Mouse (Mus musculus) MEL (cell line): ENCODE measurements around the gene Spint3. TPM values are rescaled to one million over a fixed set of nuclear protein-coding genes. Genes with fewer than 3 reads are reported as not detected.

Source experiments
- DNase-seq: peaks from one replicate; pipeline ENCODE4 v3.0.0; 2011; ENCODE audit warnings: low read depth, low spot score
- H3K27ac ChIP-seq: 2 replicates; pipeline ENCODE4 v1.5.1; 2012; ENCODE audit warnings: low read depth, mild to moderate bottlenecking, control low read depth, low read length, moderate library complexity; ENCODE audit not compliant: control insufficient read depth
- H3K27me3 ChIP-seq, 2 experiments: fragments of 150-350 bp in 1 of 2; sonication (generic) in 1 of 2; 2 replicates each; pipeline ENCODE4 v1.6.1; 2012; ENCODE audit warnings: low read length in 2 of 2, mild to moderate bottlenecking in 2 of 2, improper control_type of control experiment in 1 of 2, moderate library complexity in 1 of 2; ENCODE audit not compliant: insufficient read depth in 2 of 2, control insufficient read depth in 1 of 2
- H3K36me3 ChIP-seq, 2 experiments: 2 replicates each; pipeline ENCODE4 v1.6.1; 2012 to 2014; ENCODE audit warnings: low read length in 2 of 2, improper control_type of control experiment in 1 of 2, inconsistent platforms in 1 of 2, mild to moderate bottlenecking in 1 of 2; ENCODE audit not compliant: insufficient read depth in 2 of 2, control insufficient read depth in 1 of 2
- H3K4me1 ChIP-seq, 2 experiments: fragments of 150-350 bp in 1 of 2; sonication (generic) in 1 of 2; 2 replicates each; pipeline ENCODE4 v1.6.1; 2012; ENCODE audit warnings: low read length in 2 of 2, improper control_type of control experiment in 1 of 2, mild to moderate bottlenecking in 1 of 2; ENCODE audit not compliant: insufficient read depth in 2 of 2, control insufficient read depth in 1 of 2
- H3K4me3 ChIP-seq, 2 experiments: fragments of 150-350 bp in 1 of 2; sonication (generic) in 1 of 2; 2 replicates each; pipeline ENCODE4 v1.5.1; 2012; ENCODE audit warnings: low read depth in 2 of 2, low read length in 2 of 2, mild to moderate bottlenecking in 2 of 2, moderate library complexity in 2 of 2, control low read depth in 1 of 2, improper control_type of control experiment in 1 of 2; ENCODE audit not compliant: control insufficient read depth in 1 of 2, insufficient read depth in 1 of 2
- H3K79me2 ChIP-seq: 2 replicates; pipeline ENCODE4 v1.6.1; 2012; ENCODE audit warnings: mild to moderate bottlenecking, low read length, moderate library complexity; ENCODE audit not compliant: control insufficient read depth, poor library complexity, insufficient read depth
- H3K9ac ChIP-seq: 2 replicates; pipeline ENCODE4 v1.6.1; 2012; ENCODE audit warnings: low read depth, mild to moderate bottlenecking, control low read depth, low read length, moderate library complexity; ENCODE audit not compliant: control insufficient read depth, poor library complexity, severe bottlenecking
- H3K9me3 ChIP-seq: fragments of 150-350 bp; sonication (generic); replicated peaks from 2 replicates; pipeline ENCODE4 v1.6.1; 2012; ENCODE audit warnings: mild to moderate bottlenecking, low read length, improper control_type of control experiment, moderate library complexity; ENCODE audit not compliant: insufficient read depth
- CHD1 ChIP-seq: IDR thresholded peaks from 2 replicates; pipeline ENCODE4 v1.6.1; 2012; ENCODE audit warnings: low read depth, mild to moderate bottlenecking, inconsistent platforms, low read length, improper control_type of control experiment
- CTCF ChIP-seq, 3 experiments: IDR thresholded peaks in 2 of 3; conservative IDR thresholded peaks in 1 of 3; 2 replicates each; pipeline ENCODE4 v1.5.1; 2011 to 2012; ENCODE audit warnings: low read length in 3 of 3, low read depth in 2 of 3, mild to moderate bottlenecking in 2 of 3, improper control_type of control experiment in 1 of 3, inconsistent platforms in 1 of 3, mixed read lengths in 1 of 3, moderate library complexity in 1 of 3; ENCODE audit not compliant: control insufficient read depth in 1 of 3, insufficient read depth in 1 of 3, poor library complexity in 1 of 3, severe bottlenecking in 1 of 3
- E2F4 ChIP-seq: IDR thresholded peaks from 2 replicates; pipeline ENCODE4 v1.6.1; 2011; ENCODE audit warnings: low read depth, low read length, improper control_type of control experiment, borderline replicate concordance
- ELF1 ChIP-seq: IDR thresholded peaks from 2 replicates; pipeline ENCODE4 v1.6.1; 2014; ENCODE audit warnings: low read depth, mild to moderate bottlenecking, inconsistent platforms, low read length, improper control_type of control experiment, moderate library complexity
- EP300 ChIP-seq, 2 experiments: IDR thresholded peaks; 2 replicates each; pipeline ENCODE4 v1.6.1; 2011; ENCODE audit warnings: improper control_type of control experiment in 2 of 2, low read length in 2 of 2, low read depth in 1 of 2, mild to moderate bottlenecking in 1 of 2
- ETS1 ChIP-seq: IDR thresholded peaks from 2 replicates; pipeline ENCODE4 v1.6.1; 2012; ENCODE audit warnings: low read depth, mild to moderate bottlenecking, inconsistent platforms, low read length, improper control_type of control experiment, moderate library complexity
- GABPA ChIP-seq: IDR thresholded peaks from 2 replicates; pipeline ENCODE4 v1.6.1; 2012; ENCODE audit warnings: low read depth, mild to moderate bottlenecking, inconsistent platforms, low read length, improper control_type of control experiment, moderate library complexity
- KAT2A ChIP-seq: conservative IDR thresholded peaks from 2 replicates; pipeline ENCODE4 v1.6.1; 2012; ENCODE audit warnings: low read depth, low read length, improper control_type of control experiment, inconsistent platforms
- MAFK ChIP-seq: IDR thresholded peaks from 2 replicates; pipeline ENCODE4 v1.6.1; 2011; ENCODE audit warnings: low read depth, mild to moderate bottlenecking, low read length, improper control_type of control experiment, borderline replicate concordance
- MAZ ChIP-seq: IDR thresholded peaks from 2 replicates; pipeline ENCODE4 v1.6.1; 2012; ENCODE audit warnings: low read depth, mild to moderate bottlenecking, inconsistent platforms, low read length, improper control_type of control experiment
- MXI1 ChIP-seq: IDR thresholded peaks from 2 replicates; pipeline ENCODE4 v1.6.1; 2011; ENCODE audit warnings: mild to moderate bottlenecking, low read depth, low read length, improper control_type of control experiment
- MYC ChIP-seq: IDR thresholded peaks from 2 replicates; pipeline ENCODE4 v1.6.1; 2011; ENCODE audit warnings: low read depth, mild to moderate bottlenecking, low read length, improper control_type of control experiment, moderate library complexity
- POLR2AphosphoS2 ChIP-seq: IDR thresholded peaks from 2 replicates; pipeline ENCODE4 v1.6.1; 2011; ENCODE audit warnings: low read length, improper control_type of control experiment
- POLR2AphosphoS5 ChIP-seq: IDR thresholded peaks from 2 replicates; pipeline ENCODE4 v1.6.1; 2012; ENCODE audit warnings: low read depth, borderline replicate concordance, mild to moderate bottlenecking, inconsistent platforms, low read length, moderate library complexity, mixed read lengths
- SIN3A ChIP-seq: IDR thresholded peaks from 2 replicates; pipeline ENCODE4 v1.6.1; 2012; ENCODE audit warnings: low read length, improper control_type of control experiment, inconsistent platforms
- SMC3 ChIP-seq: IDR thresholded peaks from 2 replicates; pipeline ENCODE4 v1.6.1; 2011; ENCODE audit warnings: low read depth, low read length, improper control_type of control experiment
- USF1 ChIP-seq: IDR thresholded peaks from 2 replicates; pipeline ENCODE4 v1.6.1; 2014; ENCODE audit warnings: low read depth, mild to moderate bottlenecking, inconsistent platforms, low read length, improper control_type of control experiment, moderate library complexity
- polyA plus RNA-seq, 2 experiments: library from polyadenylated mRNA; stranded (reverse) in 1 of 2; unstranded in 1 of 2; fragments of >175 nt in 1 of 2; fragments of >200 nt in 1 of 2; gene quantifications; 2 replicates each; pipeline versions ENCODE4 v1.2.1 to v1.2.4; 2012; ENCODE audit warnings: low replicate concordance in 2 of 2, low read depth in 1 of 2; ENCODE audit not compliant: insufficient read length in 2 of 2, insufficient read depth in 1 of 2, missing spikeins in 1 of 2
- total RNA-seq: library from RNA; depleted of rRNA; stranded (reverse); fragments of 300-350 nt; gene quantifications from 2 replicates; pipeline ENCODE4 v1.2.3, GENCODE M21; 2012

The Spint3 gene
- total and polyA plus RNA-seq, 3 experiments = not detected

DNA sequence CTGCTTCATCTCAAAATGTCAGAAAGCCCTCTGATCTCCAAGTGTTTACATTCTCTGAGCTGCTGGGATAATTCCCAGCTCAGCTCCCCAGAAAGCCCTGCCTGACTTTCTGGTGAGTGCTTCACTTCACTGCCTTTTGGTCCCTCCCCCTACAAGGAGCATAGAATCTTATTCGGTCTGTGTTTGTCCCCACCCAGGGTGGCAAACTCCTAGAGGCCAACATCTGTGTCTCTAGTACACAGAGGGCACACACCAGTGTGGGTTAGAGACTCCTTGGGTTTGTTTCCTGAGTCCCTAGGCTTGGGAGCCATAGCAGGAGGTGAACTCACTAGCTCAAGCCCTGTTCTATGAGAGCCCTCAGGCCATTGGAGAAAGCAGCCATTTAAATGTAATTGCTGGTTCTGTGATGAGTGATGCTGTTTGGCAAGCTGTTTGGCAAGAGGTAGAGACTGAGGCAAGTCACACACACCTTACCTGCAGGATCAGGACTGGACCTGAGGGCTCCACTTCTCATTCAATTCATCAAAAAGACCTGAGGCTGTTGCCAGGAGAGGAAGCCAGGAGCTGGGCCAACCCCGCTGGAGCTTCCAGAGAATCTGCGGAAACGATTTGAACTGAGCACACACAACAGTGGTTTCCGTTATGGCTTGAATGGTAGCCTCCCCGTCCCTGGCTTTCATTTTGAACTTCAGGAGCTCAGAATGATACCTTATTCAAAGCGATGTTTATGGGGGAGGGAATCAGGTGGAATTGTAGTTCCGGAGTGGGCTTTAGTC lies 32.4 kb downstream of the Spint3 start:
- no peaks in the 10 kb centered on the region for H3K79me2 ChIP-seq
- no peaks in the 10 kb centered on the region for H3K9me3 ChIP-seq
- no peak for DNase-seq
- no peaks in the 10 kb centered on the region for H3K36me3 ChIP-seq
- H3K4me1 ChIP-seq = no peaks in the 10 kb centered on the region
- TF ChIP-seq MAFK (no peak), SIN3A (no peak), ETS1 (no peak), USF1 (no peak), SMC3 (no peak), E2F4 (no peak), GABPA (no peak), CTCF (IDR thresholded peaks at IDR 0.05 in 2 of 3, conservative IDR thresholded peaks at IDR 0.05 in 1 of 3; ENCODE audit: control insufficient read depth in 1 of 3, insufficient read depth in 1 of 3, low read depth in 2 of 3, low read length in 3 of 3, poor library complexity in 1 of 3, severe bottlenecking in 1 of 3) (no peak), KAT2A (no peak), MYC (no peak), MXI1 (no peak)
- H3K4me3 ChIP-seq = no peak overlapping the region
- no peak overlapping the region for H3K27ac ChIP-seq
- H3K27me3 ChIP-seq = peaks cover 0 to 3% of the 10 kb centered on the region in 2 experiments; a peak in 1 of 4 replicates
- no peak overlapping the region for H3K9ac ChIP-seq

DNA sequence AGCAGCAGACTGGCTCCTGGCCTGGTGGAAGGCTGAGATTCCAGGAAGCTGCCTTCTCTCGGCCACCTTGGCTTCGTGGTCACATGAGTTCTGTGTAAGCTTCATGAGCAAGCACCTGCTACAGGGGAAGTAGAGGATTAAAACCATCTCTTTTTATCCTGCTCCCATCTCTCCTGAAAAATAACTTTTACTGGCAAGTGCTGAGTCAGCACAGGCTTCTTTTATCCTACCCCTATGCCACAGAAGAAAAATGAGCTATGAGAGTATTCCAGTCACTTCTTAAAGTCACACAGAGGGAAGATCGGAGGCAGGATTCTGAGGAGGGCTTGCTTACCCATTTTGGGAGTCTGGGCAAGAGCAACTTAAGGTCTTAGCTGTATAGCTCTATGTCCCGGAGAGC lies 36.3 kb downstream of the Spint3 start:
- DNase-seq = no peak
- no peak overlapping the region for H3K27ac ChIP-seq
- H3K36me3 ChIP-seq = no peaks in the 10 kb centered on the region
- H3K9me3 ChIP-seq = no peaks in the 10 kb centered on the region
- H3K4me1 ChIP-seq = no peaks in the 10 kb centered on the region
- no peak overlapping the region for H3K9ac ChIP-seq
- TF ChIP-seq MAFK (peak; percentile 66), POLR2AphosphoS5 (no peak)
- no peak overlapping the region for H3K4me3 ChIP-seq
- no peaks in the 10 kb centered on the region for H3K79me2 ChIP-seq
- H3K27me3 ChIP-seq = peaks cover 0 to 3% of the 10 kb centered on the region in 2 experiments; a peak in 1 of 4 replicates

DNA sequence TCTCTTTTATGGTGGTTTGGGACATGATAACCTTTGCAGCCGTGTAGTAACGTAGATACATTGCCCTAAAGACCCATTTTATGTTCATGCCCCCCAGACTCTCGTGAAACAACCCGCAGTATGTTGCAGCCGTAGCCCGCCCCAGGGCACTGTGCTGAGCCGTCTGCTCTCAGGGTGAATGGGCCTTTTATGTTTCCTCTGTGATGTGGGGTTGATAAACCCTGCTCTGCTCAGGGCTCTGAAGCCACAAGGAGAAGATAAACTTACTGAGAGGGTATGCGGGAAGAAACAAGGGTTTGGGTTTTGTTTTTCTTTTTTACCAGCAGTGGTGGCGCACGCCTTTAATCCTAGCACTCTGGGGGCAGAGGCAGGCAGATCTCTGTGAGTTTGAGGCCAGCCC lies 38.9 kb downstream of the Spint3 start:
- no peaks in the 10 kb centered on the region for H3K79me2 ChIP-seq
- H3K9me3 ChIP-seq = no peaks in the 10 kb centered on the region
- H3K36me3 ChIP-seq = no peaks in the 10 kb centered on the region
- no peak overlapping the region for H3K9ac ChIP-seq
- no peak for TF ChIP-seq MAZ
- TF ChIP-seq ELF1 = no peak
- no peak for TF ChIP-seq POLR2AphosphoS2
- no peak for TF ChIP-seq GABPA
- no peak for TF ChIP-seq CTCF (IDR thresholded peaks at IDR 0.05 in 2 of 3, conservative IDR thresholded peaks at IDR 0.05 in 1 of 3; ENCODE audit: control insufficient read depth in 1 of 3, insufficient read depth in 1 of 3, low read depth in 2 of 3, low read length in 3 of 3, poor library complexity in 1 of 3, severe bottlenecking in 1 of 3)
- no peak for TF ChIP-seq EP300 (IDR thresholded peaks at IDR 0.05; ENCODE audit: low read depth in 1 of 2, low read length in 2 of 2)
- TF ChIP-seq CHD1 = no peak
- TF ChIP-seq, all 39 proteins: peak for 0
- H3K27ac ChIP-seq = no peak overlapping the region
- H3K4me3 ChIP-seq = no peak overlapping the region
- H3K27me3 ChIP-seq = no peaks in the 10 kb centered on the region; a peak in 1 of 4 replicates
- peaks cover 0 to 3% of the 10 kb centered on the region in 2 experiments; a peak in 1 of 4 replicates for H3K4me1 ChIP-seq
- no peak for DNase-seq
